Comparison of ENCODE assay signal across 18 mouse cellular contexts in genomic region chr11:88700202-88700711, GRCm38 (mm10). TPM values are rescaled to one million over a fixed set of nuclear protein-coding genes. Genes with fewer than 3 reads are reported as not detected.
DNase-seq lines count a peak whose midpoint lies in the region; ATAC-seq and TF ChIP-seq lines count a peak whose summit lies in the region.
"Had no signal": no experiment of that assay in that cellular context is flagged by ENCODE, and none has a peak within 500 bp of the region (broad histone marks: within the 10 kb centered on the region; RNA-seq: fewer than 3 reads in every experiment).

No protein-coding gene starts in this region.

- H3K9me3 ChIP-seq in hindbrain, embryonic 10.5 days = no peaks in the 10 kb centered on the region
- H3K9me3 ChIP-seq in hindbrain, embryonic 16.5 days (ENCODE audit: control insufficient read depth, low read length) = no peaks in the 10 kb centered on the region
- no peaks in the 10 kb centered on the region for H3K9me3 ChIP-seq in CH12.LX (replicated peaks; ENCODE audit: low read length)
- H3K9me3 ChIP-seq: embryonic facial prominence, embryonic 10.5 days; limb, embryonic 10.5 days had no signal

- no peaks in the 10 kb centered on the region for H3K27me3 ChIP-seq in hindbrain, embryonic 10.5 days (ENCODE audit: insufficient read depth, poor library complexity, severe bottlenecking)
- H3K27me3 ChIP-seq in hindbrain, embryonic 16.5 days (replicated peaks; ENCODE audit: control insufficient read depth, insufficient read depth, low read length) = no peaks in the 10 kb centered on the region
- H3K27me3 ChIP-seq in CH12.LX (replicated peaks) = no peaks in the 10 kb centered on the region

- dilution Hi-C loops in CH12.LX (cut with MboI; ENCODE audit: extremely low pct_ligation_motif_present, extremely low pct_unique_long_range_greater_than_20kb, low sequenced_read_pairs) = no loop called here

- peak overlapping the region; percentile 40; the same call in 1 of the 2 replicates for H3K27ac ChIP-seq in hindbrain, embryonic 10.5 days
- H3K27ac ChIP-seq in hindbrain, embryonic 16.5 days (ENCODE audit: low read depth, low read length) = no peak overlapping the region
- H3K27ac ChIP-seq in CH12.LX (ENCODE audit: insufficient read depth, low read depth) = no peak overlapping the region
- H3K27ac ChIP-seq: embryonic facial prominence, embryonic 10.5 days; limb, embryonic 10.5 days; macrophage had no signal

- TF ChIP-seq CTCF in CH12.LX (conservative IDR thresholded peaks at IDR 0.05 in 1 of 2, IDR thresholded peaks at IDR 0.05 in 1 of 2; ENCODE audit: low read depth in 2 of 2, low read length in 2 of 2) = no peak
- TF ChIP-seq CTCF in brain, embryonic 14.5 days (IDR thresholded peaks at IDR 0.05; ENCODE audit: borderline replicate concordance, extremely low read depth, insufficient read depth, insufficient read length) = no peak

- no peak overlapping the region for H3K4me3 ChIP-seq in hindbrain, embryonic 10.5 days
- no peak overlapping the region for H3K4me3 ChIP-seq in hindbrain, embryonic 16.5 days (ENCODE audit: low read length)
- H3K4me3 ChIP-seq in CH12.LX (replicated peaks in 1 of 3; ENCODE audit: low read depth in 2 of 3, low read length in 2 of 3, poor library complexity in 1 of 3) = no peak overlapping the region
- H3K4me3 ChIP-seq: embryonic facial prominence, embryonic 10.5 days; limb, embryonic 10.5 days had no signal

- peaks cover 11% of the 10 kb centered on the region; the same call in 1 of the 2 replicates for H3K79me2 ChIP-seq in CH12.LX (replicated peaks; ENCODE audit: control insufficient read depth, extremely low read depth, insufficient read depth, poor library complexity, severe bottlenecking)

- H3K4me2 ChIP-seq in hindbrain, embryonic 16.5 days (ENCODE audit: low read length) = no peak overlapping the region
- H3K4me2 ChIP-seq in CH12.LX (ENCODE audit: insufficient read depth, low read depth, poor library complexity, severe bottlenecking) = no peak overlapping the region
- H3K4me2 ChIP-seq: liver, embryonic 11.5 days had no signal

- no peak for TF ChIP-seq POLR2A in CH12.LX (IDR thresholded peaks at IDR 0.05; ENCODE audit: low read depth, low read length)
- TF ChIP-seq POLR2A in brain, embryonic 14.5 days (IDR thresholded peaks at IDR 0.05; ENCODE audit: borderline replicate concordance, extremely low read depth, insufficient read depth, insufficient read length, poor library complexity, severe bottlenecking) = no peak

- DNase-seq in hindbrain, embryonic 10.5 days (ENCODE audit: low spot score) = no peak
- no peak for DNase-seq in CH12.LX (ENCODE audit: extremely low read depth)
- peak; percentile 74 for DNase-seq in brain, embryonic 14.5 days (ENCODE audit: low read depth)
- DNase-seq in embryo, embryonic 10.5 days (ENCODE audit: low spot score) = no peak
- DNase-seq: B cell, adult 2 months; cerebellum, postnatal 14 days; gastrocnemius, postnatal 25 days; kidney, adult 9 months; lung, adult 2 months; right cerebral cortex, adult 18-20 months; thymus, postnatal 4 days had no signal

- TF ChIP-seq RAD21 in CH12.LX (IDR thresholded peaks at IDR 0.05; ENCODE audit: low read depth, low read length) = no peak

- TF ChIP-seq EP300 in CH12.LX (IDR thresholded peaks at IDR 0.05; ENCODE audit: low read length) = no peak

- no peak for ATAC-seq in hindbrain, embryonic 16.5 days
- ATAC-seq in megakaryocyte-erythroid progenitor cell, adult 5-6 weeks (replicated peaks; ENCODE audit: low FRiP score, low TSS enrichment, poor library complexity, severe bottlenecking) = peak; percentile 55
- no peak for ATAC-seq in CD4-positive, CD25-positive, alpha-beta regulatory T cell, adult 4 months

- peaks cover 78% of the 10 kb centered on the region for H3K36me3 ChIP-seq in hindbrain, embryonic 10.5 days
- peaks cover 8% of the 10 kb centered on the region; the same call in 1 of the 2 replicates for H3K36me3 ChIP-seq in hindbrain, embryonic 16.5 days (ENCODE audit: control insufficient read depth, insufficient read depth, low read length)
- H3K36me3 ChIP-seq in CH12.LX (replicated peaks in 1 of 2; ENCODE audit: control insufficient read depth in 1 of 2, insufficient read depth in 1 of 2, low read length in 1 of 2) = peaks cover 48 to 90% of the 10 kb centered on the region in 2 experiments

- 93% methylated on average over 15 of the region's 15 CpGs for WGBS in hindbrain, embryonic 10.5 days
- WGBS in hindbrain, embryonic 16.5 days = 55% methylated on average over 15 of the region's 15 CpGs

- in situ Hi-C loops in CH12.LX (cut with MboI; ENCODE audit: low pct_ligation_motif_present, low pct_unique_long_range_greater_than_20kb, low sequenced_read_pairs) = no loop called here

- H3K9ac ChIP-seq in hindbrain, embryonic 16.5 days (ENCODE audit: low read depth, low read length) = no peak overlapping the region
- H3K9ac ChIP-seq in CH12.LX (ENCODE audit: insufficient read depth, low read depth) = no peak overlapping the region

- H3K4me1 ChIP-seq in hindbrain, embryonic 10.5 days (replicated peaks) = peaks cover 94% of the 10 kb centered on the region
- H3K4me1 ChIP-seq in hindbrain, embryonic 16.5 days (ENCODE audit: control insufficient read depth, insufficient read depth, low read depth, low read length) = peaks cover 47% of the 10 kb centered on the region
- peaks cover 3 to 36% of the 10 kb centered on the region in 2 experiments; a peak in 3 of 4 replicates for H3K4me1 ChIP-seq in CH12.LX (ENCODE audit: control insufficient read depth in 1 of 2, insufficient read depth in 2 of 2)

TF ChIP-seq in CH12.LX, 34 proteins besides CTCF, POLR2A, EP300 and RAD21:
- TF ChIP-seq POLR2AphosphoS2 (IDR thresholded peaks at IDR 0.05; ENCODE audit: low read depth, low read length) (0 out of 2 replicates have a peak, but pooled peaks have one; percentile 12), SMC3 (IDR thresholded peaks at IDR 0.05; ENCODE audit: low read depth, low read length) (no peak), MYC (IDR thresholded peaks at IDR 0.05; ENCODE audit: low read depth, low read length) (no peak)

RNA-seq across cellular contexts. Expression of gene Msi2, which starts 18.1 kb away (rescaled TPM):
- polyA plus RNA-seq in hindbrain, embryonic 10.5 days (2016; fragmentation: Nextera tagmentation; extraction: Ambion mirVana) = 27.3 and 29.9 TPM in 2 replicates
- polyA plus RNA-seq in hindbrain, embryonic 16.5 days (2015; fragmentation: Nextera tagmentation; extraction: Ambion mirVana) = 28.8 and 31.0 TPM in 2 replicates
- total RNA-seq in CH12.LX (2012; rRNA removed) = 46.3 and 52.6 TPM in 2 replicates
- total RNA-seq in CH12.LX (2014; rRNA removed) = 73.1 and 76.2 TPM in 2 replicates
- 33.7 and 40.3 TPM in 2 replicates for polyA plus RNA-seq in CH12.LX (2012; ENCODE audit: insufficient read length, low read depth)
- polyA plus RNA-seq in brain, embryonic 14.5 days (2012; rRNA removed) = 74.1 and 90.4 TPM in 2 replicates
- 89.1 and 92.4 TPM in 2 replicates for total RNA-seq in megakaryocyte-erythroid progenitor cell, adult 5-6 weeks (2014; fragmentation: Nextera tagmentation)
- 111 and 162 TPM in 2 replicates for total RNA-seq in megakaryocyte-erythroid progenitor cell, adult 5-6 weeks (2017)
- polyA plus RNA-seq in CD4-positive, CD25-positive, alpha-beta regulatory T cell, adult 4 months (2017; shearing (Covaris generic)) = 10 to 100 TPM; 23.8 to 31.3 TPM
